Mouse (Mus musculus) heart, embryonic 11.5 days (tissue): Measurements from ENCODE around the gene Tyk2. TPM values are rescaled to one million over a fixed set of nuclear protein-coding genes. Genes with fewer than 3 reads are reported as not detected.
A peak's percentile ranks its signal among the peaks of the same experiment; 100 is the strongest.

Source experiments
- ATAC-seq: fragments of 200-750 bp; cut with Nextera tagmentation; replicated peaks from 2 replicates; pipeline ENCODE4 v1.8.0; 2017; ENCODE audit warnings: moderate library complexity; ENCODE audit not compliant: insufficient number of reproducible peaks, low FRiP score, low TSS enrichment
- H3K27ac ChIP-seq: fragments of 300-500 bp; sonication (generic); 2 replicates; pipeline ENCODE4 v1.5.1; 2014; ENCODE audit warnings: mild to moderate bottlenecking, low read depth, low read length
- H3K27me3 ChIP-seq: fragments of 300-500 bp; sonication (generic); 2 replicates; pipeline ENCODE4 v1.6.1; 2014; ENCODE audit warnings: mild to moderate bottlenecking, low read length, mixed read lengths; ENCODE audit not compliant: control insufficient read depth, insufficient read depth
- H3K36me3 ChIP-seq: fragments of 300-500 bp; sonication (generic); 2 replicates; pipeline ENCODE4 v1.6.1; 2014; ENCODE audit warnings: mild to moderate bottlenecking, low read length, moderate library complexity, mixed read lengths; ENCODE audit not compliant: control insufficient read depth, insufficient read depth
- H3K4me1 ChIP-seq: fragments of 300-500 bp; sonication (generic); 2 replicates; pipeline ENCODE4 v1.6.1; 2014; ENCODE audit warnings: low read length; ENCODE audit not compliant: control insufficient read depth, insufficient read depth
- H3K4me2 ChIP-seq: fragments of 300-500 bp; sonication (generic); 2 replicates; pipeline ENCODE4 v1.6.1; 2014; ENCODE audit warnings: mild to moderate bottlenecking, moderate library complexity
- H3K4me3 ChIP-seq: fragments of 300-500 bp; sonication (generic); 2 replicates; pipeline ENCODE4 v1.5.1; 2014; ENCODE audit warnings: low read depth, low read length
- H3K9ac ChIP-seq: fragments of 300-500 bp; sonication (generic); 2 replicates; pipeline ENCODE4 v1.6.1; 2014; ENCODE audit warnings: mild to moderate bottlenecking, low read depth, low read length, moderate library complexity
- H3K9me3 ChIP-seq: fragments of 300-500 bp; sonication (generic); replicated peaks from 2 replicates; pipeline ENCODE4 v1.6.1; 2016; ENCODE audit warnings: low read length; ENCODE audit not compliant: control insufficient read depth
- WGBS: fragments of 180-500 bp; shearing (Covaris S2); extraction: QIAGEN DNeasy Blood & Tissue Kit; methylation state at CpG from one replicate; pipeline ENCODE4 v1.1.7; 2014; ENCODE audit not compliant: insufficient replicate concordance; 5-methylcytosine and 5-hydroxymethylcytosine counted together
- polyA plus RNA-seq: library from polyadenylated mRNA; unstranded; fragments of >200 nt; fragmentation: Nextera tagmentation; extraction: Ambion mirVana; gene quantifications from 2 replicates; pipeline ENCODE4 v1.2.1, GENCODE M21; 2014

Gene Tyk2
- polyA plus RNA-seq, result 9.4 and 10.9 TPM in 2 replicates

GRCm38 (mm10) chr9:21131059-21131956, at the start of gene Tyk2:
Gene Tyk2, minus strand, starts transcription at chr9:21131243.
- Histone ChIP-seq H3K4me3 (peak within 1 kb of the TSS; percentile 63), H3K9ac (peak within 1 kb of the TSS; percentile 75), H3K9me3 (no peaks in the 10 kb centered on the region), H3K27me3 (no peaks in the 10 kb centered on the region), H3K4me2 (peak within 1 kb of the TSS; percentile 73), H3K4me1 (0 out of 2 replicates have a peak, but pooled peaks cover 8% of the 10 kb centered on the region), H3K36me3 (no peaks in the 10 kb centered on the region), H3K27ac (peak within 1 kb of the TSS; percentile 16; the same call in 1 of the 2 replicates)
- WGBS, result 5% methylated on average over 37 of the region's 37 CpGs
- peak; percentile 93 for ATAC-seq

- Histone ChIP-seq H3K27ac (no peak overlapping the region), H3K4me3 (no peak overlapping the region), H3K4me1 (peaks cover 24% of the 10 kb centered on the region), H3K9ac (no peak overlapping the region), H3K9me3 (no peaks in the 10 kb centered on the region), H3K4me2 (no peak overlapping the region), H3K36me3 (no peaks in the 10 kb centered on the region), H3K27me3 (no peaks in the 10 kb centered on the region; the same call in 1 of the 2 replicates)
- no peak for ATAC-seq
- 48% methylated on average over 1 of the region's 1 CpGs for WGBS
Observed at GRCm38 (mm10) chr9:21180841-21181240, 49.8 kb upstream of the Tyk2 start.

- no peak overlapping the region for H3K4me2 ChIP-seq
- no peaks in the 10 kb centered on the region for H3K9me3 ChIP-seq
- H3K27me3 ChIP-seq, result no peaks in the 10 kb centered on the region; the same call in 1 of the 2 replicates
- peaks cover 20% of the 10 kb centered on the region for H3K4me1 ChIP-seq
- ATAC-seq, result no peak
- H3K27ac ChIP-seq, result no peak overlapping the region
- no peaks in the 10 kb centered on the region for H3K36me3 ChIP-seq
- H3K9ac ChIP-seq, result no peak overlapping the region
- no peak overlapping the region for H3K4me3 ChIP-seq
- WGBS, result 64% methylated on average over 4 of the region's 4 CpGs
Observed at GRCm38 (mm10) chr9:21180402-21180801, 49.4 kb upstream of the Tyk2 start.

GRCm38 (mm10) chr9:21172364-21172763, 41.3 kb upstream of the Tyk2 start:
- no peak for ATAC-seq
- Histone ChIP-seq H3K9ac (no peak overlapping the region), H3K27ac (no peak overlapping the region), H3K4me1 (peaks cover 21% of the 10 kb centered on the region), H3K27me3 (no peaks in the 10 kb centered on the region), H3K36me3 (no peaks in the 10 kb centered on the region), H3K9me3 (no peaks in the 10 kb centered on the region), H3K4me2 (no peak overlapping the region), H3K4me3 (no peak overlapping the region)
- 55% methylated on average over 6 of the region's 6 CpGs for WGBS

GRCm38 (mm10) chr9:21169157-21169556, 38.1 kb upstream of the Tyk2 start:
- Histone ChIP-seq H3K27me3 (peaks cover 25% of the 10 kb centered on the region), H3K9ac (no peak overlapping the region), H3K4me1 (peaks cover 48% of the 10 kb centered on the region), H3K4me3 (no peak overlapping the region), H3K4me2 (peak overlapping the region; percentile 97), H3K36me3 (no peaks in the 10 kb centered on the region), H3K9me3 (no peaks in the 10 kb centered on the region), H3K27ac (peak overlapping the region; percentile 93)
- no peak for ATAC-seq
- 40% methylated on average over 1 of the region's 1 CpGs for WGBS

GRCm38 (mm10) chr9:21168161-21169123, 37.4 kb upstream of the Tyk2 start:
- Histone ChIP-seq H3K4me1 (peaks cover 48% of the 10 kb centered on the region), H3K4me3 (peak overlapping the region; percentile 34), H3K27me3 (peaks cover 32% of the 10 kb centered on the region), H3K36me3 (no peaks in the 10 kb centered on the region), H3K9ac (peak overlapping the region; percentile 70), H3K9me3 (no peaks in the 10 kb centered on the region), H3K4me2 (peak overlapping the region; percentile 97), H3K27ac (peak overlapping the region; percentile 93)
- 4% methylated on average over 30 of the region's 30 CpGs for WGBS
- ATAC-seq, result peak; percentile 80

- Histone ChIP-seq H3K4me1 (peaks cover 48% of the 10 kb centered on the region), H3K4me2 (peak overlapping the region; percentile 97), H3K4me3 (peak overlapping the region; percentile 34), H3K27me3 (peaks cover 37% of the 10 kb centered on the region), H3K36me3 (no peaks in the 10 kb centered on the region), H3K9ac (peak overlapping the region; percentile 70), H3K9me3 (no peaks in the 10 kb centered on the region), H3K27ac (peak overlapping the region; percentile 93)
- WGBS, result 40% methylated on average over 10 of the region's 10 CpGs
- ATAC-seq, result no peak
Observed at GRCm38 (mm10) chr9:21167140-21168097, 36.4 kb upstream of the Tyk2 start.
